ENCODE assay signal across 8 mouse cellular contexts in the genomic region with DNA sequence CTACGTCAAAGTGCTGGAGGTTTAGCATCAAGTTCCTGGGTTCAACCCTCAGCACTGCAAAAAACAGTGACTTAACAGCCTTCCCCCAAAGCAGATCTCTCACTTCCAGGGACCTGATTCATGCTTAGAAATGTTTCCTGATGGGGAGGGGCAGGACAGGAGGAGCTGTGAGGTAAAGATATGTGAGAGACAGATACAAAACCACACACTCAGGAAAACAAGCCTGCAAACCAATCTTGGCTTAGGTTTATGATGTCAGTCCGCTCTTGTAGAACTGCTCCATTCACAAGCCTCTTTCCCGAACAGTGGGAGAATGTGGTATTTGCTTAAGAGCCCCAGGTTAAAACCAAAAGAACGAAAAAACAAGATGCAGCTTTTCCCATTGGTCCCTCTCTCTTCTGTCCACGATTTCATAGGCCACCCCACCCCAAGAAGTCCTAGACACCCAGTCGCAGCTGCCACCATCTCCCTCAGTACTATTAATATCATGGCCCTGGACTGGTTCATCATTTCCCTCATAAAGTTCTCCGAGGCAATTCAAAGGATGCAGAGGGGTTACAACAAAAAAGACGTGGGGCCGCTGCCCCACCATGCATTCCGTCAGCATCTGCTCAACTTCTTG. TPM values are rescaled to one million over a fixed set of nuclear protein-coding genes. Genes with fewer than 3 reads are reported as not detected.
DNase-seq lines count a peak whose midpoint lies in the region; ATAC-seq and TF ChIP-seq lines count a peak whose summit lies in the region.

No protein-coding gene starts in this region.

- no peaks in the 10 kb centered on the region for H3K27me3 ChIP-seq in neural tube, embryonic 11.5 days (ENCODE audit: control insufficient read depth, insufficient read depth, low read length)
- no peaks in the 10 kb centered on the region for H3K27me3 ChIP-seq in embryonic facial prominence, embryonic 11.5 days (ENCODE audit: control insufficient read depth, insufficient read depth, low read length)
- no peaks in the 10 kb centered on the region for H3K27me3 ChIP-seq in limb, embryonic 10.5 days (ENCODE audit: low read depth, poor library complexity, severe bottlenecking)

- no peak for DNase-seq in neural tube, embryonic 11.5 days (ENCODE audit: low spot score)
- DNase-seq in neural tube, embryonic 10.5 days (ENCODE audit: extremely low spot score, low spot score), result no peak
- DNase-seq in embryonic facial prominence, embryonic 11.5 days (ENCODE audit: low spot score), result no peak
- DNase-seq in limb, embryonic 10.5 days (ENCODE audit: low spot score), result no peak
- DNase-seq in B cell, adult 2 months, result no peak
- no peak for DNase-seq in gastrocnemius, postnatal 10 days

- ATAC-seq in neural tube, embryonic 11.5 days (ENCODE audit: insufficient read depth, low FRiP score, low TSS enrichment), result no peak
- ATAC-seq in embryonic facial prominence, embryonic 11.5 days (replicated peaks; ENCODE audit: insufficient number of reproducible peaks, low FRiP score, low TSS enrichment, low read depth), result no peak
- ATAC-seq in granulocyte monocyte progenitor cell, adult 5-6 weeks (replicated peaks; ENCODE audit: poor library complexity, severe bottlenecking), result no peak

- no peak for TF ChIP-seq CTCF in olfactory bulb, adult 2 months (IDR thresholded peaks at IDR 0.05; ENCODE audit: insufficient read depth, low read depth, low read length)

- H3K4me2 ChIP-seq in neural tube, embryonic 11.5 days (ENCODE audit: low read depth), result peak overlapping the region; percentile 59
- H3K4me2 ChIP-seq in embryonic facial prominence, embryonic 11.5 days (ENCODE audit: low read depth, low read length), result peak overlapping the region; percentile 80

- no peaks in the 10 kb centered on the region for H3K9me3 ChIP-seq in neural tube, embryonic 11.5 days (ENCODE audit: control insufficient read depth, low read length)
- H3K9me3 ChIP-seq in embryonic facial prominence, embryonic 11.5 days (replicated peaks; ENCODE audit: control insufficient read depth, low read length), result no peaks in the 10 kb centered on the region
- H3K9me3 ChIP-seq in limb, embryonic 10.5 days (replicated peaks), result no peaks in the 10 kb centered on the region

- H3K4me3 ChIP-seq in neural tube, embryonic 11.5 days (ENCODE audit: low read depth, low read length), result peak overlapping the region; percentile 98
- H3K4me3 ChIP-seq in embryonic facial prominence, embryonic 11.5 days (ENCODE audit: low read depth, low read length), result peak overlapping the region; percentile 93
- H3K4me3 ChIP-seq in limb, embryonic 10.5 days, result peak overlapping the region; percentile 99
- H3K4me3 ChIP-seq in olfactory bulb, adult 2 months (ENCODE audit: insufficient read depth, low read depth, low read length), result peak overlapping the region; percentile 97

- H3K36me3 ChIP-seq in neural tube, embryonic 11.5 days (ENCODE audit: control insufficient read depth, insufficient read depth, low read length), result no peaks in the 10 kb centered on the region
- no peaks in the 10 kb centered on the region for H3K36me3 ChIP-seq in embryonic facial prominence, embryonic 11.5 days (replicated peaks; ENCODE audit: control insufficient read depth, insufficient read depth, low read depth, low read length)
- peaks cover 4% of the 10 kb centered on the region; the same call in 1 of the 2 replicates for H3K36me3 ChIP-seq in limb, embryonic 10.5 days

- H3K27ac ChIP-seq in neural tube, embryonic 11.5 days (ENCODE audit: low read depth, low read length), result peak overlapping the region; percentile 88; the same call in 1 of the 2 replicates
- H3K27ac ChIP-seq in embryonic facial prominence, embryonic 11.5 days (replicated peaks; ENCODE audit: low read depth, low read length), result peak overlapping the region; percentile 73; the same call in 1 of the 2 replicates
- peak overlapping the region; percentile 95 for H3K27ac ChIP-seq in limb, embryonic 10.5 days
- H3K27ac ChIP-seq in olfactory bulb, adult 2 months (ENCODE audit: insufficient read depth, low read depth, low read length), result peak overlapping the region; percentile 85; the same call in 1 of the 2 replicates

- TF ChIP-seq POLR2A in olfactory bulb, adult 2 months (IDR thresholded peaks at IDR 0.05; ENCODE audit: insufficient read depth, low read depth, low read length), result no peak

- H3K4me1 ChIP-seq in neural tube, embryonic 11.5 days (ENCODE audit: control insufficient read depth, insufficient read depth, low read length), result peaks cover 16% of the 10 kb centered on the region
- peaks cover 2% of the 10 kb centered on the region; the same call in 1 of the 2 replicates for H3K4me1 ChIP-seq in embryonic facial prominence, embryonic 11.5 days (ENCODE audit: control insufficient read depth, insufficient read depth, low read length)
- H3K4me1 ChIP-seq in limb, embryonic 10.5 days, result peaks cover 32% of the 10 kb centered on the region
- peaks cover 22% of the 10 kb centered on the region for H3K4me1 ChIP-seq in olfactory bulb, adult 2 months (ENCODE audit: control insufficient read depth, insufficient read depth, low read length)

- peak overlapping the region; percentile 93 for H3K9ac ChIP-seq in neural tube, embryonic 11.5 days (ENCODE audit: low read length)
- peak overlapping the region; percentile 94 for H3K9ac ChIP-seq in embryonic facial prominence, embryonic 11.5 days (replicated peaks; ENCODE audit: low read length)

- WGBS in neural tube, embryonic 11.5 days, result 22% methylated on average over 10 of the region's 10 CpGs
- 26% methylated on average over 10 of the region's 10 CpGs for WGBS in embryonic facial prominence, embryonic 11.5 days
- WGBS in limb, embryonic 10.5 days, result 26% methylated on average over 10 of the region's 10 CpGs
- WGBS in olfactory bulb, adult 2 months, result 7% methylated on average over 10 of the region's 10 CpGs

RNA-seq across cellular contexts. Expression of a gene that starts 1.1 kb away (rescaled TPM):
- 28.8 and 29.1 TPM in 2 replicates for polyA plus RNA-seq in neural tube, embryonic 11.5 days (2014; fragmentation: Nextera tagmentation; extraction: Ambion mirVana)
- 17.2 and 17.4 TPM in 2 replicates for polyA plus RNA-seq in embryonic facial prominence, embryonic 11.5 days (2014; fragmentation: Nextera tagmentation; extraction: Ambion mirVana)
- 12.7 and 16.4 TPM in 2 replicates for polyA plus RNA-seq in limb, embryonic 10.5 days (2016; fragmentation: Nextera tagmentation; extraction: Ambion mirVana)
- polyA plus RNA-seq in olfactory bulb, adult 2 months (2012; ENCODE audit: insufficient read depth, insufficient read length, low replicate concordance, missing spikeins), result not detected in 2 replicates
- total RNA-seq in gastrocnemius, postnatal 10 days (2021), result 10 to 100 TPM; 20.7 to 24.9 TPM
- 5.2 and 6.8 TPM in 2 replicates for total RNA-seq in granulocyte monocyte progenitor cell, adult 5-6 weeks (2014; fragmentation: Nextera tagmentation)
- 5.4 and 6.6 TPM in 2 replicates for total RNA-seq in granulocyte monocyte progenitor cell, adult 5-6 weeks (2017)

RNA-seq across cellular contexts. Expression of a gene that starts 6.1 kb away (rescaled TPM):
- polyA plus RNA-seq in neural tube, embryonic 11.5 days (2014; fragmentation: Nextera tagmentation; extraction: Ambion mirVana), result not detected in 2 replicates
- polyA plus RNA-seq in embryonic facial prominence, embryonic 11.5 days (2014; fragmentation: Nextera tagmentation; extraction: Ambion mirVana), result not detected in 2 replicates
- polyA plus RNA-seq in limb, embryonic 10.5 days (2016; fragmentation: Nextera tagmentation; extraction: Ambion mirVana), result not detected in 2 replicates
- not detected in 2 replicates for polyA plus RNA-seq in olfactory bulb, adult 2 months (2012; ENCODE audit: insufficient read depth, insufficient read length, low replicate concordance, missing spikeins)
- total RNA-seq in gastrocnemius, postnatal 10 days (2021), result not detected
- total RNA-seq in granulocyte monocyte progenitor cell, adult 5-6 weeks (2014; fragmentation: Nextera tagmentation), result not detected in 2 replicates
- total RNA-seq in granulocyte monocyte progenitor cell, adult 5-6 weeks (2017), result not detected in 2 replicates

RNA-seq across cellular contexts. Expression of a gene that starts 46.7 kb away (rescaled TPM):
- polyA plus RNA-seq in neural tube, embryonic 11.5 days (2014; fragmentation: Nextera tagmentation; extraction: Ambion mirVana), result 4.9 and 5.3 TPM in 2 replicates
- polyA plus RNA-seq in embryonic facial prominence, embryonic 11.5 days (2014; fragmentation: Nextera tagmentation; extraction: Ambion mirVana), result 2.8 and 3.1 TPM in 2 replicates
- 4.4 and 5.2 TPM in 2 replicates for polyA plus RNA-seq in limb, embryonic 10.5 days (2016; fragmentation: Nextera tagmentation; extraction: Ambion mirVana)
- not detected in 2 replicates for polyA plus RNA-seq in olfactory bulb, adult 2 months (2012; ENCODE audit: insufficient read depth, insufficient read length, low replicate concordance, missing spikeins)
- total RNA-seq in gastrocnemius, postnatal 10 days (2021), result 1 to 10 TPM; 5.2 to 8.4 TPM
- 7.3 and 8.6 TPM in 2 replicates for total RNA-seq in granulocyte monocyte progenitor cell, adult 5-6 weeks (2014; fragmentation: Nextera tagmentation)
- total RNA-seq in granulocyte monocyte progenitor cell, adult 5-6 weeks (2017), result 2.9 TPM in 2 replicates

RNA-seq across cellular contexts. Expression of a gene that starts 49.4 kb away (rescaled TPM):
- polyA plus RNA-seq in neural tube, embryonic 11.5 days (2014; fragmentation: Nextera tagmentation; extraction: Ambion mirVana), result 9.9 and 10.9 TPM in 2 replicates
- polyA plus RNA-seq in embryonic facial prominence, embryonic 11.5 days (2014; fragmentation: Nextera tagmentation; extraction: Ambion mirVana), result 5.0 and 7.2 TPM in 2 replicates
- polyA plus RNA-seq in limb, embryonic 10.5 days (2016; fragmentation: Nextera tagmentation; extraction: Ambion mirVana), result 0.30 and 0.54 TPM in 2 replicates
- not detected in 2 replicates for polyA plus RNA-seq in olfactory bulb, adult 2 months (2012; ENCODE audit: insufficient read depth, insufficient read length, low replicate concordance, missing spikeins)
- 1 to 10 TPM; 3.7 to 4.0 TPM for total RNA-seq in gastrocnemius, postnatal 10 days (2021)
- not detected in 2 replicates for total RNA-seq in granulocyte monocyte progenitor cell, adult 5-6 weeks (2014; fragmentation: Nextera tagmentation)
- not detected in 2 replicates for total RNA-seq in granulocyte monocyte progenitor cell, adult 5-6 weeks (2017)
